Mouse (Mus musculus): Measurements from ENCODE around the gene 4833427G06Rik.
"Not testable (repeated sequence)": the region's sequence is repeated elsewhere in the genome, so short reads cannot be mapped to it uniquely, and the experiment has no call there.

4833427G06Rik gene

DNA sequence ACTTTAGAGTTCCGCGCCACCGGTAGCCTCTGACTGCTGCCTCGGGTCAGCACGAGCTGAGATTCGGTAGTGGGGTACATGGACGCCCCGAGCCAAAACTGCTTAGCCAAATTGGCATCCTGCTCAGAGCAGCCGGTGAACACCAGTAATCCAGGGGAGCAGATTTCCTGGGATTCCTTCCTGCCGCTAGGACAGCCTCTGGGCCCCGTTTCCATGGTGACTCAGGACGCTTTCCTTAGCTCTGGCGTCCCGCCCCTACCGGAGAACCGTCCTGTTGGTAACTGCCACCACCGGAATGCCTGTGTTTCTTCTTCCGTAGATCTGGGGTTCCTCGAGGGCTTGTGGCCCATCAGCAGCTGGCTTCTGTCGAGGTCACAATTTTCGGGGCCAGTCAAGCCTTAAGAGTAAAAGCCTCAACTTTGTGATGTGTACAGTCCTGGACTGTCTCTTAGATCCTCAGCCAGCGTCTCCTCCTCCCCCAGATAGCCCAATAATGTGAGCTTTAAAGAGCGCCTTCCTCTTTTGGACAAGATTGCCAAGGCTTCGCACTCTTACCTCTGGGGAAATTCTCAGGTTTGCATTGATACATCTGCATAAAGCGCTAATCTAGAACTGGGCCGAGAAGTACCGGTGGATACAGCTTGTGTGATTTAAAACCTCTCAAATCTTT lies at the start of gene 4833427G06Rik:
Gene 4833427G06Rik (minus strand): TSS at position 323 of the 670 bp plus-strand sequence.
- in situ Hi-C loops (cut with MboI, MseI): no loop called here

DNA sequence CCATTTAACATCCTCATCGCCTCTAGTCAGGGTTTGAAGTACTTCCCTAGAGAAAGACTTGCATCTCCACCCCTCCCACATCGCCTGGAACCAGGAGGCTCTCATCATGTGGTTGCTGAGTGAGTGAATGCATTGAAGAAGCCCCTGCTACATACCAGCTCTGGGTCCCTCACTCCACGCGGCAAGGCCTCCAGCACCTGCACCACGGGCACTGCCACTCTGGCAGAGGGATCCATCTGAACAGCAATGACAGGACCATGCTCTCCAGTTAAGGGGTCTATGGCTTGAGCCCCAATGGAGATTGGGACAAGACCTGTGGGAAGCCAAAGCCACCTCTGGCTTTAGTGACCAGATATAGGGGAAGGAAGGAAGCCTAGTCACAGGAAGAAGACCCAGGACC lies 45.4 kb upstream of the 4833427G06Rik start:
- in situ Hi-C loops (cut with MboI, MseI): loop anchor here (10.0 kb wide), 1 partner anchor 302 kb away; the partner anchor contains the start of gene Ppp2r1b

DNA sequence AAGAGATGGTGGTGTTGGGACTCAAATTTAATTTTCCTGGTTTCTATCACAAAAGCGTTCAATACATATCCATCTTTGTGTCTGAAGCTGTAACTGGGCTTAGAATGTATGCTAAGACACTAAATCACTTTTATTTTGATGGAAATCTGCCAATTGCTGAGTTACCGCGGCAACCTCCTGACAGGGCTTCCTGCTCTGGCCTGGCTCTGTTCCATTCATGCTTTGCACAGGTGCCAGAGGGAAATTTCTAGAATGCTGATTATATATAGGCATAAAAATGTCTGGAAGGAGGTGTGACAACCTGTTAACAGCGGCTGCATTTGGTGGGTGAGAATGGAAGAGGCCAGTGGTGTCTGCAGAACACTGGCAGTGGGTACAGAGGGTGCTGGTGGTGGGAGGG lies 44.6 kb upstream of the 4833427G06Rik start:
- in situ Hi-C loops (cut with MboI, MseI): loop anchor here (10.0 kb wide), 1 partner anchor 302 kb away; the partner anchor contains the start of gene Ppp2r1b

- in situ Hi-C loops (cut with MboI, MseI): loop anchor here (10.0 kb wide), 1 partner anchor 299 kb away; the partner anchor contains the start of gene Ppp2r1b
These were observed 42.3 kb upstream of the 4833427G06Rik start for GRCm38 (mm10) chr9:51144218-51144617.

DNA sequence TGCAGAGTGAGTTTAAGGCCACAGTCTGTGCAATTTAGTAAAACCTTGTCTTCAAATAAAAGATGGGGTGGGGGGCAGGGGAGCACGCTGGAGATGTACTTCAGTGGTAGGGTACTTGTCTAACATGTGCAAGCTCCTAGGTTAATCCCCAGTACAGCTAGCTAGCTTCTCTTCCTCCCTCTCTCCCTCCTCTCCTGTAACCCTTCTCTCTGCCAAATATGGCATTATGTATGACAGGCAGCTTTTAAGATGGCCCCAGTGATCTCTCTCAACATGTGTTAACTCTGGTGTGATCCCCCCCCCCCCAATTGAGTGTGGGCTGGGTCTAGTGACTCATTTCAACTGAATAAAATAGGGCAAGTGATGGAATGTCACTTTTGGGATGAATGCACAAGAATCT lies 41.6 kb upstream of the 4833427G06Rik start:
- in situ Hi-C loops (cut with MboI, MseI): loop anchor here (10.0 kb wide), 1 partner anchor 299 kb away; the partner anchor contains the start of gene Ppp2r1b

DNA sequence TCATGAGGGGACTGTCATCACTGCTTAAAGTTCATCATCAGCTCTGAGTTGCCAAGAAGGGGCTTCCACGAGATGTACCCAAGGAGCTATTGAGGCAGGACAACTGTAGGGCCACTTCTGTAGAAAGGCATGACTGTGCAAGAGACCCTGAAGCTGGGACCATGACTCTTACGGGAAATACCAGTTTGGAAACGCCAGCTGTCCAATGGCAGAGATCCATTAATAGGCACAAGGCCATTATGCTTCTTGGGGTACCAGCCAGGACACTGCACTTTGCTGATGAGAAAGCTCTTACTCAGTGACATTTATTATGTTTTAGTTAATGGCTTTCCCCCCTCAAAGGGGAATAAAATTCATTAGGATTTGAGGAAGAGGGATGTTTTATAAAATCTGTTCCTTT lies 38.8 kb upstream of the 4833427G06Rik start:
- in situ Hi-C loops (cut with MboI, MseI): loop anchor here (10.0 kb wide), 1 partner anchor 296 kb away; the partner anchor contains the start of gene Ppp2r1b

GRCm38 (mm10) chr9:51139401-51139800 lies 37.5 kb upstream of the 4833427G06Rik start:
- in situ Hi-C loops (cut with MboI, MseI): not testable (repeated sequence)

DNA sequence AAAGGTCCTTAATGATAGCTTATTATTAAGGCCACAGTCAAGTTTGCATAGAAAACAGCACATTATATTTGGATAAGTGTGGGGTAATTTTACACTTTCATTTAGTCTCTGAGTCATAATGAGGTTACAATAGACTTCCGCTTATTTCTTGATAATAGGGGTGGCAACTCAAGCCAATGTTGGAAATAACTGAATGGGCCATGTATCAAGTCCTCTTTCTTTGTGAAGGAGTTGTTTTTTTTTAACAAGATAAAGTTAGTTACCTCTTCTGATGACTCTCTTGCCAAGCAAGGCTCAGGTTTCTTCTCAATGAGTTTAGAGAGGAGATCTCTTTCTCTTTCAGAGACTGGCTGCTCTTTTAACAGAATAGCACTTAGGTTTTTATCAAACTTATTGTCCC lies 36.4 kb upstream of the 4833427G06Rik start:
- in situ Hi-C loops (cut with MboI, MseI): no loop called here

- in situ Hi-C loops (cut with MboI, MseI): no loop called here
These were observed 36.0 kb upstream of the 4833427G06Rik start for GRCm38 (mm10) chr9:51137836-51138235.

- in situ Hi-C loops (cut with MboI, MseI): no loop called here
These were observed 35.6 kb upstream of the 4833427G06Rik start for GRCm38 (mm10) chr9:51137432-51137831.

GRCm38 (mm10) chr9:51136985-51137384 lies 35.1 kb upstream of the 4833427G06Rik start:
- in situ Hi-C loops (cut with MboI, MseI): no loop called here

- in situ Hi-C loops (cut with MboI, MseI): no loop called here
These were observed 12.9 kb upstream of the 4833427G06Rik start for GRCm38 (mm10) chr9:51114767-51115166.

- in situ Hi-C loops (cut with MboI, MseI): no loop called here
These were observed 3.9 kb upstream of the 4833427G06Rik start for GRCm38 (mm10) chr9:51105751-51106150.

- in situ Hi-C loops (cut with MboI, MseI): no loop called here
These were observed 2.1 kb upstream of the 4833427G06Rik start for GRCm38 (mm10) chr9:51103808-51104514.

DNA sequence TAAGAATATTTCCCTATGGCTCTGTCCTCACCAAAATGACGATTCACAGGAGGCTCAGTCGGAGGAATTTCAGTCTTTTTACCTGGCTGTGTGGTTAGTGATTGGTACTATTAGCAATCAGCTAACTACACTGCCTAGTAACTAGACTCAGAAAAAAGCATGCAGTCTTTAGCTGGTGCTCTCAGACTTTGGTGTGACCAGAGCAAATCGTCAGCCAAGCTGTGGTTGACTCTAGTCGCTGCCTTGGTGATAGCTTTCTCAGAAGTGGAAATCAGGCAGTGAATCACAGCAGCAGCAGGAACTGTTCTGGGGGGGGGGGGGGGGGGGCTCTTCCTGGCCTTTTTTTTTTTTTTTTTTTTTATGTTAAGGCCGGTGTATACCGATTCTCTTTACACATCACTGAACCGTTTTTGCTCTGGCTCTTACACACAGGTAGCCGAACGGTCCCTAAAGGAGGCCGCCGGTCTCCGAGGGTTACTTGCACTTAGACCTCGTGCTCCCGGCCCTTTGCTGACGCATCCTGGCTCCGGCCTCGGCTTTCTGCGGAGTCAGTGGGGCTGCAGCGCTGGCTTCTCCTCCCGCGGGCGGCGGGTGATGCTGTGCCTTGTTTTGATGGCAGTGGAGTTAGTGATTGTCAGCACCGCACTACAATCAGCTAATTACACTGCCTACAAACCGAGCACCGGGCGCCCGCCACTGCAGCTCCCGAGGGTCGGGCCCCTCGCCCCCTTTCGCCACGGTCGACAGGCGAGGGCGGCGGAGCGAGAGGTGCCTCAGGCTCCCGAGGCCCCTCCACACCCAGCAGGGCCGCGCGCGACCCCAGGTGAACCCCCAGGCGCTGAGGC lies 1.3 kb upstream of the 4833427G06Rik start:
- in situ Hi-C loops (cut with MboI, MseI): no loop called here

GRCm38 (mm10) chr9:51096306-51096705 lies 5.6 kb downstream of the 4833427G06Rik start:
- in situ Hi-C loops (cut with MboI, MseI): no loop called here

DNA sequence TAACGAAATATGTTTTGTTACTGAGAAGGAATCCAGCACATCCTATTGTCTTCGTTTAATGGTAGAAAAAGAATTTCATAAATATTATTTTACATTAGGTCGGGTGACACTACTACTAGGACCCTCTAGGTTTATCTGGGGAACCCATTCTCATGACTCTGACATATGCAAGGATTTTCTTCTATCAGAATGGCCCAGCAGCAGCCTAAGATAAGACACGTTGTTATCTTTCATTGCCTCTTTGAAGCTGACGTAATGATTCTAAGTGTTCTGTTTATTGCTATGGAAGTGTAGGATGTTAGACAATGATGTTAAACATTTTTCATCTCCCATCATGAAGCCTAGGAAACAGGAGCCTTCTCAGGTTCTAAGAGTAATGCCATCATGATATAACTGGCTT lies 8.2 kb downstream of the 4833427G06Rik start:
- in situ Hi-C loops (cut with MboI, MseI): no loop called here

- in situ Hi-C loops (cut with MboI, MseI): no loop called here
These were observed 20.3 kb downstream of the 4833427G06Rik start for GRCm38 (mm10) chr9:51081614-51082013.

DNA sequence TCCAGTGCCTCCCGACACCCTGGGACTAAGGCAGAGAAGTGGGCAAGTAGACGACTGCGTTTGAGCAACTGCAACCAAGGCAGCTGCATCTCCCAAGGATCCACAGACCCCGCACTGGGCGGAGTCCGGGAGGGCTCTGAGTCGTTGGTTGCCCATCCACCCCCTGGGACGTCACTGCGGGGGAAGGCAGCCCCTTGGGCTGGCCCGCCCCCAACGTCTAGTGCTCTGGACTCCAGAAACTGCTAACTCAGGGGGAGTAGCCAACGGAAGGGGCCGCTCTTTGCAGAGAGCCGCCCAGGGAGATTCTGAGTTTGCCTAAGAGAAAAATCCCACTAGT lies 24.9 kb downstream of the 4833427G06Rik start, which contains the start of gene Layn:
Gene Layn (minus strand): TSS at position 116 of the 337 bp plus-strand sequence.
- in situ Hi-C loops (cut with MboI, MseI): no loop called here

- in situ Hi-C loops (cut with MboI, MseI): no loop called here
These were observed 25.4 kb downstream of the 4833427G06Rik start for GRCm38 (mm10) chr9:51076300-51076978.

- in situ Hi-C loops (cut with MboI, MseI): no loop called here
These were observed 26.1 kb downstream of the 4833427G06Rik start for GRCm38 (mm10) chr9:51075780-51076179.
